Mouse (Mus musculus): Measurements from ENCODE around the gene Shank2. TPM values are rescaled to one million over a fixed set of nuclear protein-coding genes. Genes with fewer than 3 reads are reported as not detected.
A peak's percentile ranks its signal among the peaks of the same experiment; 100 is the strongest.

Shank2 gene
- total RNA-seq, 1 experiment: 0.94 TPM

GRCm38 (mm10) chr7:144217192-144217591 lies 215.5 kb downstream of the Shank2 start:
- in situ Hi-C loops (cut with MboI; ENCODE audit: low sequenced_read_pairs in 2 of 2, unreplicated experiment in 2 of 2): loop anchor here in 1 of 2 experiments (10.0 kb wide), 1 partner anchor 208 kb away; no protein-coding TSS in a partner anchor
- TF ChIP-seq CHD2 (IDR thresholded peaks at IDR 0.05; ENCODE audit: low read depth, low read length): no peak
- TF ChIP-seq ZC3H11A (IDR thresholded peaks at IDR 0.05; ENCODE audit: borderline replicate concordance, low read depth, low read length): peak; percentile 83

GRCm38 (mm10) chr7:144228683-144229082 lies 227.0 kb downstream of the Shank2 start:
- Histone ChIP-seq H3K4me1 (ENCODE audit: control insufficient read depth in 2 of 2, insufficient read depth in 2 of 2, low read length in 2 of 2, poor library complexity in 1 of 2) (no peaks in the 10 kb centered on the region; a peak in 1 of 4 replicates), H3K27ac (ENCODE audit: insufficient read depth, low read depth, low read length, poor library complexity, severe bottlenecking) (no peak overlapping the region), H3K9ac (ENCODE audit: insufficient read depth, low read depth, low read length, poor library complexity, severe bottlenecking) (no peak overlapping the region), H3K36me3 (ENCODE audit: control insufficient read depth, insufficient read depth, low read length, poor library complexity, severe bottlenecking) (no peaks in the 10 kb centered on the region), H3K9me3 (ENCODE audit: control insufficient read depth, insufficient read depth, low read depth, low read length) (no peaks in the 10 kb centered on the region), H3K4me3 (ENCODE audit: insufficient read depth in 1 of 2, low read depth in 1 of 2, low read length in 2 of 2, poor library complexity in 1 of 2, severe bottlenecking in 1 of 2) (no peak overlapping the region)
- in situ Hi-C loops (cut with MboI; ENCODE audit: low sequenced_read_pairs in 2 of 2, unreplicated experiment in 2 of 2): no loop called here
- TF ChIP-seq CHD2 (IDR thresholded peaks at IDR 0.05; ENCODE audit: low read depth, low read length): no peak
- no peak for TF ChIP-seq ZC3H11A (IDR thresholded peaks at IDR 0.05; ENCODE audit: borderline replicate concordance, low read depth, low read length)
- TF ChIP-seq MAFK (IDR thresholded peaks at IDR 0.05; ENCODE audit: insufficient read depth, low read depth, low read length): no peak
- TF ChIP-seq HCFC1 (IDR thresholded peaks at IDR 0.05; ENCODE audit: borderline replicate concordance, insufficient read depth, low read length): no peak
- TF ChIP-seq ZNF384 (IDR thresholded peaks at IDR 0.05; ENCODE audit: low read depth, low read length): no peak
- no peak for DNase-seq (ENCODE audit: low read depth, low spot score)

More at GRCm38 (mm10) chr7:144217192-144217591, 215.5 kb downstream of the Shank2 start:
- H3K4me3 ChIP-seq (ENCODE audit: insufficient read depth in 1 of 2, low read depth in 1 of 2, low read length in 2 of 2, poor library complexity in 1 of 2, severe bottlenecking in 1 of 2): no peak overlapping the region
- no peaks in the 10 kb centered on the region for H3K4me1 ChIP-seq (ENCODE audit: control insufficient read depth in 2 of 2, insufficient read depth in 2 of 2, low read length in 2 of 2, poor library complexity in 1 of 2)
- peak; percentile 46 for DNase-seq (ENCODE audit: low read depth, low spot score)
- H3K36me3 ChIP-seq (ENCODE audit: control insufficient read depth, insufficient read depth, low read length, poor library complexity, severe bottlenecking): no peaks in the 10 kb centered on the region
- no peak overlapping the region for H3K9ac ChIP-seq (ENCODE audit: insufficient read depth, low read depth, low read length, poor library complexity, severe bottlenecking)
- no peaks in the 10 kb centered on the region for H3K9me3 ChIP-seq (ENCODE audit: control insufficient read depth, insufficient read depth, low read depth, low read length)
- no peak overlapping the region for H3K27ac ChIP-seq (ENCODE audit: insufficient read depth, low read depth, low read length, poor library complexity, severe bottlenecking)

GRCm38 (mm10) chr7:144229421-144229820 lies 227.7 kb downstream of the Shank2 start:
- TF ChIP-seq MAFK (IDR thresholded peaks at IDR 0.05; ENCODE audit: insufficient read depth, low read depth, low read length): no peak
- no peak for TF ChIP-seq CHD2 (IDR thresholded peaks at IDR 0.05; ENCODE audit: low read depth, low read length)
- no peak for TF ChIP-seq ZNF384 (IDR thresholded peaks at IDR 0.05; ENCODE audit: low read depth, low read length)
- no peak for TF ChIP-seq HCFC1 (IDR thresholded peaks at IDR 0.05; ENCODE audit: borderline replicate concordance, insufficient read depth, low read length)
- no peak for TF ChIP-seq ZC3H11A (IDR thresholded peaks at IDR 0.05; ENCODE audit: borderline replicate concordance, low read depth, low read length)
- no peak overlapping the region for H3K4me3 ChIP-seq (ENCODE audit: insufficient read depth in 1 of 2, low read depth in 1 of 2, low read length in 2 of 2, poor library complexity in 1 of 2, severe bottlenecking in 1 of 2)
- no peak overlapping the region for H3K27ac ChIP-seq (ENCODE audit: insufficient read depth, low read depth, low read length, poor library complexity, severe bottlenecking)
- no peaks in the 10 kb centered on the region for H3K36me3 ChIP-seq (ENCODE audit: control insufficient read depth, insufficient read depth, low read length, poor library complexity, severe bottlenecking)
- no peak for DNase-seq (ENCODE audit: low read depth, low spot score)
- H3K9me3 ChIP-seq (ENCODE audit: control insufficient read depth, insufficient read depth, low read depth, low read length): no peaks in the 10 kb centered on the region
- in situ Hi-C loops (cut with MboI; ENCODE audit: low sequenced_read_pairs in 2 of 2, unreplicated experiment in 2 of 2): no loop called here
- no peak overlapping the region for H3K9ac ChIP-seq (ENCODE audit: insufficient read depth, low read depth, low read length, poor library complexity, severe bottlenecking)
- no peaks in the 10 kb centered on the region; a peak in 1 of 4 replicates for H3K4me1 ChIP-seq (ENCODE audit: control insufficient read depth in 2 of 2, insufficient read depth in 2 of 2, low read length in 2 of 2, poor library complexity in 1 of 2)

- Histone ChIP-seq H3K4me3 (ENCODE audit: insufficient read depth in 1 of 2, low read depth in 1 of 2, low read length in 2 of 2, poor library complexity in 1 of 2, severe bottlenecking in 1 of 2) (no peak overlapping the region), H3K9me3 (ENCODE audit: control insufficient read depth, insufficient read depth, low read depth, low read length) (no peaks in the 10 kb centered on the region), H3K36me3 (ENCODE audit: control insufficient read depth, insufficient read depth, low read length, poor library complexity, severe bottlenecking) (no peaks in the 10 kb centered on the region), H3K9ac (ENCODE audit: insufficient read depth, low read depth, low read length, poor library complexity, severe bottlenecking) (no peak overlapping the region), H3K4me1 (ENCODE audit: control insufficient read depth in 2 of 2, insufficient read depth in 2 of 2, low read length in 2 of 2, poor library complexity in 1 of 2) (no peaks in the 10 kb centered on the region; a peak in 1 of 4 replicates), H3K27ac (ENCODE audit: insufficient read depth, low read depth, low read length, poor library complexity, severe bottlenecking) (no peak overlapping the region)
- DNase-seq (ENCODE audit: low read depth, low spot score): no peak
- TF ChIP-seq ZNF384 (IDR thresholded peaks at IDR 0.05; ENCODE audit: low read depth, low read length): no peak
- TF ChIP-seq MAFK (IDR thresholded peaks at IDR 0.05; ENCODE audit: insufficient read depth, low read depth, low read length): no peak
- no peak for TF ChIP-seq HCFC1 (IDR thresholded peaks at IDR 0.05; ENCODE audit: borderline replicate concordance, insufficient read depth, low read length)
- in situ Hi-C loops (cut with MboI; ENCODE audit: low sequenced_read_pairs in 2 of 2, unreplicated experiment in 2 of 2): no loop called here
Measured at GRCm38 (mm10) chr7:144232132-144232706, 230.5 kb downstream of the Shank2 start.

GRCm38 (mm10) chr7:144233479-144233878 lies 231.8 kb downstream of the Shank2 start:
- no peak overlapping the region for H3K9ac ChIP-seq (ENCODE audit: insufficient read depth, low read depth, low read length, poor library complexity, severe bottlenecking)
- H3K36me3 ChIP-seq (ENCODE audit: control insufficient read depth, insufficient read depth, low read length, poor library complexity, severe bottlenecking): no peaks in the 10 kb centered on the region
- TF ChIP-seq ZNF384 (IDR thresholded peaks at IDR 0.05; ENCODE audit: low read depth, low read length): no peak
- TF ChIP-seq ZC3H11A (IDR thresholded peaks at IDR 0.05; ENCODE audit: borderline replicate concordance, low read depth, low read length): no peak
- no peak for TF ChIP-seq HCFC1 (IDR thresholded peaks at IDR 0.05; ENCODE audit: borderline replicate concordance, insufficient read depth, low read length)
- no peak for TF ChIP-seq MAFK (IDR thresholded peaks at IDR 0.05; ENCODE audit: insufficient read depth, low read depth, low read length)
- no peak for TF ChIP-seq CHD2 (IDR thresholded peaks at IDR 0.05; ENCODE audit: low read depth, low read length)
- in situ Hi-C loops (cut with MboI; ENCODE audit: low sequenced_read_pairs in 2 of 2, unreplicated experiment in 2 of 2): no loop called here
- no peak overlapping the region for H3K4me3 ChIP-seq (ENCODE audit: insufficient read depth in 1 of 2, low read depth in 1 of 2, low read length in 2 of 2, poor library complexity in 1 of 2, severe bottlenecking in 1 of 2)
- no peak for DNase-seq (ENCODE audit: low read depth, low spot score)
- no peak overlapping the region for H3K27ac ChIP-seq (ENCODE audit: insufficient read depth, low read depth, low read length, poor library complexity, severe bottlenecking)
- peaks cover 0 to 5% of the 10 kb centered on the region in 2 experiments; a peak in 1 of 4 replicates for H3K4me1 ChIP-seq (ENCODE audit: control insufficient read depth in 2 of 2, insufficient read depth in 2 of 2, low read length in 2 of 2, poor library complexity in 1 of 2)
- no peaks in the 10 kb centered on the region for H3K9me3 ChIP-seq (ENCODE audit: control insufficient read depth, insufficient read depth, low read depth, low read length)
